Mouse (Mus musculus): Measurements from ENCODE around the gene Slc45a3.

The Slc45a3 gene

DNA sequence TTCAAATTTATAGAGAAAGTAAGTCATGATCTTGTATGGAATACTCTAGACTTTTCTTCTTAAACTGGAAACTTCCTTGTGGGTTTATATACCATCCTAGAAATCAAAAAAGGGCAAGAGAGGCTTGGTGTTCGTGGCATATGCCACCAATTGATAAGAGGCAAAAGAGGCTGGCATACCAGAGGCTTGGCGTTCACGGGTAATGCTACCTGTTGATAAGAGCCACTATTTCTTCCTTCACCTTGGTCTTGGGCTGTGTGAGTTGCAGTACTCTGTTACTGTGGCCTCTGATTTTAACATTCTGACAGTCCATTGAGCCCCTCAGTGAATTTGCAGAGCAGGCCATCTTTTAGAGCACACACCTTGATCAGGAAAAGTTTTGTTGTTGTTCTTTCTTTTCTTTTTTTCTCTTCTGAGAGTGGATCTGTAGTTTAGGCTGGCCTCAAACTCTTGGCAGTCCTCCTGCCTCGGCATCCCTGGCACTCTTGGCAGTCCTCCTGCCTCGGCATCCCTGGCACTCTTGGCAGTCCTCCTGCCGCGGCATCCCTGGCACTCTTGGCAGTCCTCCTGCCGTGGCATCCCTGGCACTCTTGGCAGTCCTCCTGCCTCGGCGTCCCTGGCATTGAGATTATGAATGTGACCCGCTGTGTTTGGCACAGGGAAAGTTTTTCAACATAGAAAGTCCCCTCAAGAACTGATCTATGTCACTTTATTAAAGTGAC is 64.3 kb downstream of the Slc45a3 start:
- no peak for DNase-seq (ENCODE audit: low read depth)

DNA sequence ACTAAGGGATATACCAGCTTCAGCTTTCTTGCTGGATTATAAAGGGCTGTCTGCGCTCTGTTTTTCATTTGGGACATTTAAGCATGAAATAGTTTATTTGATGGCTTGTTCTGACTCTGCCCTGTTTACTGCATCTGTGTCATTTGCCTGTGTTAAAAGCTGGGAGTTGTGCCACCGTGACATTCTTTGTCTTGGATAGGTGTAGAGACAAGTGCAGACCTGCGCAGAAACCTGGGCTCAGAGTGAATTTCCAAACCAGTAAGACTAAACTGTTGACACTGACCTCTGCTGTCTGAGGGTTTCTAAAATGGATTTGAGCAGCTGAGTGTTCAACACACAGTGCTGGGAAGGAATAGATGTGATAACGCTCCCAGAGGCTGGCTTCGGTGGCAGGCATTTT is 65.2 kb downstream of the Slc45a3 start:
- no peak for DNase-seq (ENCODE audit: low read depth)

GRCm38 (mm10) chr1:132028413-132028812 is 65.6 kb downstream of the Slc45a3 start:
- DNase-seq (ENCODE audit: low read depth), result no peak

GRCm38 (mm10) chr1:132030574-132030973 is 67.8 kb downstream of the Slc45a3 start:
- DNase-seq (ENCODE audit: low read depth), result no peak

GRCm38 (mm10) chr1:132032172-132032571 is 69.4 kb downstream of the Slc45a3 start:
- DNase-seq (ENCODE audit: low read depth), result no peak
